Mouse (Mus musculus): ENCODE data around the gene Rgl1. TPM values are rescaled to one million over a fixed set of nuclear protein-coding genes. Genes with fewer than 3 reads are reported as not detected.

Rgl1 gene
- total RNA-seq, 2 experiments from 2014 or later, result 29.3 to 37.1 TPM

DNA sequence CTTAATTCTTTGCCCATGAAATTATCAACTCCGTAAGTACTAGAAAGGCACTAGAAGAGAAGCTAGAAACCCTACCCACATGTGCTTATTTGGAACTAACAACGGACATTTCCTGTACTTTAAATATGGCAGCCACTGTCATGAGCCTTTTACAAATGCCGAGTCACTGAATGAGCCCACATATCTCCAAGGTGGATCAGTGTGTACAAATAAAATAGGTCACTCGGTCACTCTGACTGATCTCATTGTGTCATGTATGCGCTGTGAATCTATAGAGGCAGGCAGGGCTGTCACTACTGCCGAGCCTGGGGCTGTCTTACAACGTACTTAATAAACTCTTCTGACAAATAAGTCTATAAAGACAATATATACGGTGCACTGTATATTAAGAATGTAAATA, 181.2 kb downstream of the Rgl1 start:
- no peak for DNase-seq

DNA sequence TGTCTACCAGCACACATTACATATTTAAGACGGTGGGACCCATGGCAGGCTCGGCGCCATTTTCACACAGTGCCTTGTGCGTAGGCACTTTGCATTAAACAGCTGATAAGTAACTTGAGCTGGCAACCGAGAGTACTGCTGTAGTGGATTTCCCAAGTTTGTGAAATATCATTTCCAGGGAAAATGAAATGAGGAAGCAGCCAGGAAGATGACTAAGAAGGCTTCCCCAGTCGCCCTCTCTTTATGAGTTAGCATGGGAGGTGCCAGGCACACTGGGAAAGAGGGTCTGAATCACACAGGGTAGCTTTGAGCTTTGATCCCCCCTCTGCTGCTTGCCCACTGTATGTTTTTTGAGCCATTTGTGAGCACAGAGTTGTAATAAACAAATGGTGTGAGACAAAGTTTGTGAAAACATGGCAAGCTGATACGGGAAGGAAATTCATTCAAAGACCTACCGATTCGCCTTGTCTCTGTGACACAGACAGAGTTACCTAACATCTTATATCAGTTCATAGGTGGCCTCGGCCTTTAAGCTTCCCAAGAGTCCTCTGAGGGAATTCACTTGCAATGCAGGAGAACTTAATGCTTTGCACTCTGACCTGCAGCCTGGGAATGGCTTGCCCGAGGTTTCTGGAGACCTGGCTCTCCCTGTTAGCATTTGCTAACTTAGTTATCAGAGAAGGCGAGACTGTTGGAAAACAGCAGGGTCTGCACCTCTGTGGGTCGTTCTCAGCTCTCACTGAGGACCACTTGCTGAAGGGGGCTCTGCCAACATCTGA, 184.8 kb downstream of the Rgl1 start:
- DNase-seq, result no peak

DNA sequence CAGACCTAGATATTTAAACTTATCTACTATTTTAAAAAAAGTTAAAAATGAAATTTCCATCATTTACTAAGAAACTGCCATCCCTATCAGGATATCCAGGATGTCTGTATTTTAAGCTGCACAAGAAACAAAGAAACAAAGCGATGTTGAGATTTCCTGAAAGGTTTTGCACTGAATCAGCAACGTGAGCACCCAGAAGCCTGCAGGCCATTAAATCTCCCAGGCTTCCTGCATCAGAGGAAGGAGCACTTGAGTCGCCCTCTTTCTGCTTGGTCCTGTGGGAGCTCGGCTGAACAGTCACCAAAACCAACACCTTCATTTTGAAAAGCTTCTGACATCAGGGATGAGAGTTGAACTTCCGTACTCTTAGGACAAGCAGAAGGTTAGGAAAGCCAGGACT, 187.2 kb downstream of the Rgl1 start:
- no peak for DNase-seq

DNA sequence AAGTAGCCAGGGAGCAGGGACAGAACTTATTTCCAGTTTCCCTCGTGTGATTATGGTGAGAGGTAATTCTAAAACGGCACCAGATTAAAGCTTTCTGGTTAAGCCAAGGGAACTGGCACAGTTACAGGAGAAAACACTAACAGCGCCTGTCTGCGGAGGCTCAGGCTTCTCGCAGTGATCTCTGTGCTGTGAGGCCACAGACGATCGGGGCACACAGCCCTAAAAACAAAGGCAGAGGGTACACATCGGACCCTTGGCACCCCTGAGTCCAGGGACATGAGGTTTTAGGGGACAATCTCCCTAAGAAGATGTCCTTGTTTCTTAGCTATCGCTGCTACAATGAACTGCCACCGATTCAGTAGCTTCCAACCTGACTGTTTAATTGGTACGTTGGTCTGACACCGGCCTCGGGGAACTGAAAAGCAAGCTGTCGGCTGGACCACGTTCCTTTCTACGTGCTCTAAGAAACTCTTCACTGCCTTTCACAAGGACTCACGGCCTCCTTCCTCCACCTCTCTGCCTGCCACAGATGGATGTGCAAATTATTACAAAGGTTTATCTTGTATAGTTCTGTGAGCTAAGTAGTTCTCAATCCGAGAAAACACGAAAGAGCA, 187.9 kb downstream of the Rgl1 start:
- DNase-seq, result no peak

DNA sequence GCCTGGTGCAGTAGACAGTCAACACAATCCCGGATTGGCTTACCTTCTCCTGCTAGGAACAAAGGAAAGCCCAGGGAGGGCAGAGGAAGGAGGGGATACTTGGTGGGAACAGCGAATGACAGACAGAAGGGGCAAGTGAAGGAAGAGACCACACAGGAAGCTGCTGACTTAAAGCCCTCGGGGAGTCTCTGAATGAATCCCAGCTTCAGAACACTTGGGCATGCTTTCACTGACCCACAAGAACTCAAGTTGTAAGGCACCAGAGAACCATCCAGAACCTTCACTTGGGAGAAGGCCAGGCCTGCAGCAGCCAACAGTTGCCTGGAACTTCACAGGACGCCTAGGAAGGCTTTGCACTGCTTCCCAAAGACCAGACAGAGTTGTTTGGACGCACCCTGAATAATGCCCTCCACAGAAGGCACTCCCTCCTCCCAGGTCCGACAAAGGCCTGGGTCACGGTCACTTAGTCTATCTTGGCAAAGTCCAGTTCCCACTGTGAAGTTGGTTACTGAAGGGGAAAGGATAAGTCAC, 189.5 kb downstream of the Rgl1 start:
- DNase-seq, result no peak

DNA sequence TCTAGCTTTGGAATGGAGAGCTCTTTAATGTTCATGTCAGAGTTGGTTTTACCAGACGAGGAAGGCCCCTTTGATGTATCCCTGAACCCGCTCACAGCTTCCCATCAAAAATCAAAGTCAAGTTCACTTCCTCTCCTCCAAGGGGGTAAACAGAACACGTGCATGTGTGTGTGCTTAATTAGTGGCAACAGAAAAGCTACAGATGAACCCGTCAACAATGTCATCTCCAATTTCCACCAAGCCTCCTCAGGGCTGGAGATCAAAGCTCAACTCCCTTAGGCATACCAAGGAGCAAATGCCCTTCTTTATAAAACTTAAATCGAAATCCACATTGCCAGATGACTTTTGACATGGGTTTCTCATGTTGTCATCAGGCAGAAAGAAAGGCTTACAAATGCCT, 191.1 kb downstream of the Rgl1 start:
- no peak for DNase-seq

DNA sequence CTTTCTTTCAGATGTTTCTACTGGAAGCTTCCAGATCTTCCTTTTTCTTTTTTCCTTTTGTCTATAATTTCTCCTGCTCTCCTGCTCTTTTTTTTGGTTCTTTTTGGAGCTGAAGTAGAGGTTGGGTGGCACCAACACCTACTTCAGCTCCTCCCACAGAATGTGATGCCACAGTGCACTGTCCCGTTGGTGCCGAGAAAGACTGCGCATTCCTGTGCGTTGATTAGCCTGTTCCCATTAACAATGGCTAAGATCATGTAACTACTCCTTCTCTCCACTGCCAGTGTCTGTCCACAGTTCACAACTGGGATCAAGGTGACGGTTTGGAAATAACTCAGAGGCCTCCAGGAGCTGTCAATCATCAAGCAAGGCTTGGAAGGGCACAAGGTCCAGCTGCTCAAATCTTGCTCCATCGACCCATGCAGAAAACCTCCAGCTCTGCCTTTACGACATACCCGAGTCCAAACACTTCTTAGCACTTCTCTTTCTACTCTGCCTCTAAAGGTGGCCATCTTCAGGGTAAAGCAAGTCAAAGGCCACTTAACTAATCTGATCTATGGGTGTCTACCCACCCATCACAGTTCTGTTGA, 192.6 kb downstream of the Rgl1 start:
- DNase-seq, result no peak

DNA sequence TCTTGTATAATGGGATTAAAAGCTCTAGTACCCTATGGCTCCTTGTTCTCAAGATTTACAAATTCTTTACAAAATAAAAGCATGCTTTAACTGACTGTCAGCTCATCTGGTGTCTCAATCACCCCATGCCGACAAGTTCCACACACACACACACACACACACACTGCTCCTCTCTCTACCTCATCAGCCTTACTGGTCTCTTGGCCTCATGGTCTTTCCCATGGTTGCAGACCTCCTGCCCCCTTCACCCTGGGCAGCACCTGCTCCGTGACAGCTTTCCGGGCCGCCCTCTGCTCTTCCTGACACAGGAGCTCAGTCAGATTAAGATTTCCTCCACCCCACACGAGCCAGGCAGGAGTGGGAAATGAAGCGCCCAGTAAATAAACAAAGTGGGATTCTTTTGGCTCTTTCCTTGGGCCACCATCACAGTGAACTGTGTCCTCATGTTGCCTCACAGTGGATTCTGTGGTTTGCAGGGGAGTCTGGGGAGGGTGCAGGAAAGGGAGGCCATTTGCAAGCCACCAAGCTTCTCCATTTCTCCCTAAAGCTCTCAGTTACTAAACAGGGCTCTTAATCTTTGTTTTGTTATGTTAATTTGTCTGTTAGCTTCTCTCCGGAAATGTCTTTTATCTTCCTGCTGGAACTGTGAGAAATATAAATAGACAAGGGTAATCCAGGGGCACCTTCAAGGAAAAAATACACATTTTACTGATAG, 193.2 kb downstream of the Rgl1 start:
- no peak for DNase-seq

DNA sequence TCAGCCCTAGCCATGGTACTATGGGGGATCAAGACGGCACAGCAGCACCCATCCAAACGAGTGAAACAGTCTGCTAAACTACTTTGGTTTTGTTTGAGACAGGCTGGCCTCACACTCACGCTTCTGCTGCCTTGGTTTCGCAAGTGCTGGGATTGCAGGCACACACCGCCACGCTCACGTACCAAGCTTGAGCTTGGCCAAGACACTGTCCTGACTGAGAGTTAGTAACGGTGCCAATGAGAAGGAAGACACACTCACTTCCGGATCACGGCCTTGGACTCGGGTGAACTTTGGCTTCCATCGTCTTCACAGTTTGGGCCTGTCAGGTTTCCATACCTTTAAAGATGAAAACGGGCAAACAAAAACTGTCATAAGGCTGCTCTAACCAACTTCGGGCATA, 194.8 kb downstream of the Rgl1 start:
- no peak for DNase-seq

DNA sequence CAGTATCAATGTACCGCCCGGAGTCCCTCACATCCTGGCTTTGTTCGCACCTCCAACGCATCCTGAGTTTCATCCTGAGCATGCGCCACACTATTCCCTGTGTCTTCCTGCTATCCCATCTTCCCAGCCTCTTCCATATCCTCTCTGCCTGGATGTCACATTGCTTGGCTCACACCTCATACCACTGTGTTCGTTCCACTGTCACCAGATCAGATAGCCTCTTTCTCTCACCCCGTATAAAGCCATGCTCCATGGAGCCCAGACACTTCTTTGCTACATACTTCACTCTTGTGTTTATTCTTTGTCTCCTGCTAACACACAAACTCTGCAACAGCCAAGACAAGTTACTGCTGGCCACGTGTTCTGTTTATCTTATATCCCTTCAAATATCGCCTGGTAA, 195.5 kb downstream of the Rgl1 start:
- no peak for DNase-seq

DNA sequence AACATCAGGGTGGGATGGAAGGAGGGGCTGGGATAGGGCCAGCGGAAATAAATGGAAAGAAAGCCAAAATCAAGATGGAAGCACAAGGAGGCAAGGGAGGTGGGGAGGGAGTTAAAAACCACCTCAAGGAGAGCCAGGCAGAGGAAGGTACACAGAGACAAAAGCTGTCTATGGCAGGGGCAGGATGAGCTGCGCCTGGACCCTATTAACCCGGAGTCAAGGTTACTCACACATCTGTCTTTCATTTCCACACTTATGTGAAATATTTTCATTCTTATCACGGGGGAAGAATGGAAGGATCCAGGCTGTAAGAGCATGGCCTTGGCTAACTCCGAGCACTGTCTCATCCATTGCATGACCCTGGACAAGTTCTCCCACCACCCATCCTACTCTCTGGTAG, 202.9 kb downstream of the Rgl1 start:
- DNase-seq, result no peak

DNA sequence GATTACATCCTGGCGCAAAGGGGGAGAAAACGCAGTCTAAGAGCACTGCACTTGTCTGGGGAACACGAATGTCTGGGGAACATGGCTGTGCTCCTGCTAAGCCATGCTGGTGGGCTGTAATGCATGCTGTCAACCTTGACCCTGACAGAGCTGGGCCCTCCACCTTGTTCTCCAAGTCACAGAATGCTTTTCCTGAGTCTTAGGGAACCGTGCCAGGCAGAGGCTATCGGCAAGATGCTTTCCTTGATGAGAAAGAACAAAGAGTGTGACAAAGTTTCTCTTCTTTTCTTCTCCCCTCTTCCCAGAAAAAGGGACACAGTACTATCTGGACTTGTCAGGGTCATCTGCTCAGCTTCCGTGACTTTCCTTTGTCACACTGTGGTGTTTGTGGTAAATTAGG, 203.3 kb downstream of the Rgl1 start:
- DNase-seq, result no peak

DNA sequence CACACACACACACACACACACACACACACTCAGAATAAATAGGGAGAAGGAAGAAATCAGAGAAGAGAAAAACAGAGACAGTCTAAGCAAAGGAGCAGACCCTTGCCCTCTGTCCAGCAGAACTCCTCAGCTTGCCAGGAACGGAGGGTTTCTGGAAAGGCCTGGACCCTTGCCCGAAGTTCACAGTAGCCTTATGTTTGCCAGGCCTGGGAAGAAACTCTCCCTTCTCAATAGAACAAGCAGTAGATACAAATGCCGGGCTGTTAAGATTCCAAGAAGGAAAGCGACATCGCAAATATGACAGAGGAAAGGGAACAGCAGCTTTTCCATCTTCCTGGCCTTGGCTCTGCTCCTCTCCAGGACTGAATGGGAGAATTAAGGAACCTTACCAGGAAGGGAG, 205.7 kb downstream of the Rgl1 start:
- peak; percentile 41 for DNase-seq

DNA sequence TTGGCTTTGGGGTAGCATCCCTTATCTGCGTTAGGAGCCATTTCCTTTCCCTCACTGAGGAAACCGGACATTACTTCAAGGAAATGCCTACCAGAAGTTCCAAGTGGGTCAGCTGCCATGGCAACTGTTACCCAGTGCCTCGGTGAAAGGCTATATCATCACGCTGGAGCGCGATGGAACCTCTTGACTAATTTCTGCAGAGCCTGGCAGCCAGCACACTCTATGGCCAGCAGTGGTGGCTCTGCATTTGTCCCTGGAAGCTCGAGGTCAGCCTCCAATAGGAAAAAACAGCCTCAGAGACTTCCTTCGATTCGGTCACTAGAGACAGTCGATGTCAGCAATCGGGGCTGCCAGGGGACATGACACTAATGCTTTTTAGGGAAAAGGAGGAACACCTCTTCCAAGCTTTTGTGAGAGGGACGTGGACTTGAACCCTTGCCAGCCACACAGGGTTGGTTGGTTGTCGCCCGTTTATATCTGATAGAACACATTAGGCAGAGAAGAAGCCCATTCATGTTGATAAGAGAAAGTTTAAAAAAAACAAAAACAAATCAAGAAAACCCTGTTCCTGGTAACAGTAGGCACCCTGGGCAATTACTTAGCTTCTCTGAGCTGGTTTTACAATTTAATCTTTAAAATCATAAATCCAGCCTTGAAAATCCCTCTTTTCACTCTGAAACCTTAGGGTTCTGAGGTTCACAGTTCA, 209.4 kb downstream of the Rgl1 start:
- DNase-seq, result peak; percentile 41

DNA sequence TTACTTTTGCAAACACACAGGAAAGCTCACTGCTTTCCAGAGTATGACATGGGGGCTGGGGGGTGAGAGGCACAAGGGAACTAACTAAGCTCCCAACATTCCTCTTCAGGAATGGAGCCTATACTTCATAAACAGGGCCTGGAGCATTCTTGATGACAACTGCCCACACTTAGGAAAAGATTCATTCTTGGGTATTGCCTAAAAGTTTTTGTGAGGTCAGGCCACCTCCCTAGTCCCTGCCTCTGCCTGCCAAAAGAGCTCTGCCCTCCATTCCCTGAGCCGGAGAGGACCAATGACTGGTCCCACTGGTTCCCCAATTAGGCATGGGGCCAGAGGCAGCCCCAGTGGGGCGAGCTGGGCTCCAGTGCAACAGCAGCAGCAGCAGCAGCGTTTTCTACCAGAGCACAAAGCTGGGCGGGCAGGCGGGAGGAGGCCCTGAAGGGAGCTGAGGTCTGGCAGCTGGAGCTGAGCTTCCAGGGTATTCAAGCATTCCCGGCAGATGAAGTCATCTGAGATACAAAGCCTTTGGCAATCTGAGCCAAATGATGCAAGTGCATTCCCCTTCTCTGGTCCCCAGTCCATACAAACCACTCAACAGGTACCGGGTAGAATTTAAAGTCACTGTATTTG, 210.1 kb downstream of the Rgl1 start:
- peak; percentile 68 for DNase-seq

DNA sequence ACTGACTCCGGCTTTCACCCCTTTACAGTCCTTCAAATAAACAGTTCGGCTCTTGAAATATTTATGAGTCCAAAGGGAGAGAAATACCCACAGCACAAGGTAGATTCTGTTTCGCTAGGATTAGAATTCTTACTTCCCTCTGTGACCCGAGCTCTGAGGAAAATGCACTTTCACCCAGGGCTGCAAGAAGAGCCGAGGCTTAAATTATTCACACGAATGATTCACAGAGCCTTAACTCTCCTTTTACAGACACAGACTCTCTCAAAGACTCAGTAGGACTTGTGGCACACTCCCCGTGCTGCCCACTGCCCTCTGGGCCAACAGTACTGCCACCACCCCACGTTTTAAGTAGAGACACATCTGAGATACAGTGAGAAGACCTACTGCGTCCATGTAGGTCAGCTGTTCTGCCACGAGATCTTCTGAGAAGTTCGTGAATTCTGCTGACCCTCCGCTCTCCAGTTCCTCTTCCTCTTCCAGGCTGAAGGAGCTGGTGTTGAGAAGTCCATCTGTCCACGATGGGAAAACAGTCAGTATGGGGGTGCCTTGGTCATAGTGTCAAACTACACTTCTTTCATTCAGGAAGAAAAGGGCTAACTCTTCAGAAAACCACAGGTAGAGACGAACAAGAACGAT, 212.1 kb downstream of the Rgl1 start:
- DNase-seq, result no peak

DNA sequence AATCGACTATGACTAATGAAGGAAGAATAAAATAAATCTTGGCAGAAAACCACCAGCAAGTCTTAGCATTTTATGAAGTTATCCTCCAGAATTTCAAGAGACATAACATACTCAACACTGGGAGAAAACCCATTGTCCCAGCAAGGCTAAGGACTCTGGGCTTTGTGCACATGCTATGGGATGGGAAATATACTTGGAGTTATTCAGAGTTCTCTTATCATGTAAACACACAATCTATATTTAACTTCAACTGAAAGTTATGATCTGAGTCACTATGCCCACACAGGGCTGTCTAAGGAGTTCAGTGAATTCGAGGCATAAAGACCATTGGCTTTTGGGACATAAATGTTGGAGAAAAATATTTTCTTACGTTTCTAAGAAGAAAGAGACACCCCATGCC, 215.2 kb downstream of the Rgl1 start:
- DNase-seq, result no peak

DNA sequence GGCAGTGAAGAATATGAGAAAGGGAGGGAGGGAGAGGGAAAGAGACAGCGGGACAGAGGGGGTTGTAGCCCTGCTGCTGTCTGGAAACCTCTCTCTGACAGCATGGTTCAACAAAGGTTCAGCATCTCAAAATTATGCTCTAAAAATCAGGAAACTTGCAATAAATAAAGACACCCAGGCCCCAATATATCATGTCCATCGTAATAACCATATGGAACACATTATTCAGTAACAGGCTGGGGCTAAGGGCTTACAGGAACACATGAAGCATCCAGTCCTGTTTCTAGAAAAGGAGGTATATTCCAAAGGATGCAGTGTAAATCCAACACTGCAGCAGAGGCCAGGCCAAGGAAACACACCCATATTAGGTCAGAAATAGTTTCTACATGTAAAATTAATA, 215.6 kb downstream of the Rgl1 start:
- DNase-seq, result no peak

DNA sequence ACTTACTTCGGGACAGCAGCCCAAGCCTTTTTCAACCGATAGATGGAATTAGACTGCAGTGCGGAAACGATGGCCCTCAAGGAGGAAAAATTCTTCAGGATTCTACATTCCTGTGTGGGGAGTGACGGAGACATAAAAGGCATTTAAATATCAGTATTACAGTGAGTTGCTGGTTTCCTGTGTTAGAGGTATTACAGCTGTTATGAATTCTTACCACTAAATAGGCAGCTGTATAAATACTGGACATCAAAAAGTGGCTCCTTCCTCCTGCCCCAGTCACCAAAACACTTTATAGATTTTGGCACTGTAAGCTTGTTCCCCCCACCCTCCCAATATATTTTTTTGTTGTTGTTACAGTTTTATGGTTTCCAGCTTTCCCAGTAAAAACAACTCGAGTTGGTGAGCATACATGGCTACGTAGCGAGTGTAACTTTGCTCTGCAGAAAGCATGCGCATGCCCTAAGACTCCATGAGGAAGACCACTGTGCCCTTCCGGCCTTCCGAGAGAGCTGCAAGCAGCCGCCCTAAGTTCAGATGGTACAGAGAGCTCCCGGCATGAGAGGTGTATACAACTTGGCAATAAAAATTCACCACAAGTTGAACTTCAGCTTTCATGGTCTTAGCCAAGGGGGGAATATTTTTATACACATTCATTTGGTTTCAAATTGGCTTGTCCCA, 217.0 kb downstream of the Rgl1 start:
- DNase-seq, result no peak

DNA sequence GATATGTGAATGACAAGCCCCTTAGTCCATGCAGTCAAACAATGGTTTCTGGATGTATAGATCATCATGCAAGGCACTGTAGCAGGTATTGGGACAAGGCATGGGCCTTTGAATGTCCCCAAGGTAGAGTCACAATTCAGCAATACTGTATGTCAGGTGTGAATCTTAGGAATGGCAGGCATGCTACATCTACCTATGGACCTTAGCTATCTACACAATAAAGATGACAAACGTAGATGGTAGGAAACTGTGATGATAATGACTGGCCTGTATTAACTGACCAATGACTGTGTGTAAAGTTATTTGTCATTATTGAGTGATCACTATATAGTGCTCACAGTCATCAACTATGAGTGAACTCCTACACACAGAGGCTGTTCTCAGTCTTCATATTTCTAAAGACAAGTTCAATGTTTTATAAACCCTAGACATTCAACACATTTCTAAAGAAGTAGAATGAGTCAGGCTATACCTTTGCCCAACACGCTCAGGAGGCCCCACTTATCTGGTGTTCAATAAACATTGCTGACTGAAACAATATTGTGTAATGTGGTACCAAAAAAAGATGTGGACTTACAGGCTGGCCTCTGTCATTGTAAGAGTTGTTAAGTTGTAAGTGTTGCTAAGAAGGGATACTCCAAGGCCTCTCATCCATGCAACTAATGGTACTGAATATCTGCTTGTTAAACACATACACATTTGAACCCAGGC, 222.5 kb downstream of the Rgl1 start:
- DNase-seq, result no peak
